Mouse (Mus musculus) testis, adult 2 months (tissue): ENCODE measurements around the gene Aldh1l1. TPM values are rescaled to one million over a fixed set of nuclear protein-coding genes. Genes with fewer than 3 reads are reported as not detected.

ENCODE experiments used
- H3K27ac ChIP-seq: fragments of 200-500 bp; 2 replicates; pipeline ENCODE4 v1.5.1; 2012; ENCODE audit warnings: low read depth, low read length; ENCODE audit not compliant: control insufficient read depth, insufficient read depth
- H3K27me3 ChIP-seq: fragments of 200-500 bp; 2 replicates; pipeline ENCODE4 v1.6.1; 2012; ENCODE audit warnings: mild to moderate bottlenecking, low read length, moderate library complexity; ENCODE audit not compliant: control insufficient read depth, insufficient read depth
- H3K36me3 ChIP-seq: fragments of 200-500 bp; 2 replicates; pipeline ENCODE4 v1.6.1; 2012; ENCODE audit warnings: mild to moderate bottlenecking, low read length; ENCODE audit not compliant: control insufficient read depth, insufficient read depth
- H3K4me1 ChIP-seq: fragments of 200-500 bp; 2 replicates; pipeline ENCODE4 v1.6.1; 2012; ENCODE audit warnings: low read length; ENCODE audit not compliant: control insufficient read depth, insufficient read depth
- H3K4me3 ChIP-seq: fragments of 200-500 bp; 2 replicates; pipeline ENCODE4 v1.5.1; 2012; ENCODE audit warnings: low read depth, mild to moderate bottlenecking, low read length, moderate library complexity, mixed read lengths; ENCODE audit not compliant: control insufficient read depth
- CTCF ChIP-seq: fragments of 200-500 bp; IDR thresholded peaks from 2 replicates; pipeline ENCODE4 v1.5.1; 2012; ENCODE audit warnings: low read depth, mild to moderate bottlenecking, inconsistent platforms, low read length, moderate library complexity; ENCODE audit not compliant: control insufficient read depth, insufficient read depth, insufficient replicate concordance
- POLR2A ChIP-seq: fragments of 200-500 bp; IDR thresholded peaks from 2 replicates; pipeline ENCODE4 v1.6.1; 2012; ENCODE audit warnings: low read depth, mild to moderate bottlenecking, inconsistent platforms, low read length, moderate library complexity; ENCODE audit not compliant: control insufficient read depth
- polyA plus RNA-seq: library from polyadenylated mRNA; depleted of rRNA; stranded (reverse); fragments of >200 nt; gene quantifications from 2 replicates; pipeline ENCODE4 v1.2.3, GENCODE M21; 2012

Gene Aldh1l1
- polyA plus RNA-seq, 1 experiment: 9.6 TPM

GRCm38 (mm10) chr6:90597592-90597991 is 111.4 kb downstream of the Aldh1l1 start:
- Histone ChIP-seq H3K36me3 (no peaks in the 10 kb centered on the region), H3K4me1 (no peaks in the 10 kb centered on the region; the same call in 1 of the 2 replicates), H3K27ac (no peak overlapping the region), H3K4me3 (peak overlapping the region; percentile 56), H3K27me3 (no peaks in the 10 kb centered on the region)
- TF ChIP-seq POLR2A (no peak), CTCF (no peak)

- H3K4me3 ChIP-seq: peak overlapping the region; percentile 82
- H3K27me3 ChIP-seq: no peaks in the 10 kb centered on the region
- no peak overlapping the region for H3K27ac ChIP-seq
- no peaks in the 10 kb centered on the region; the same call in 1 of the 2 replicates for H3K4me1 ChIP-seq
- TF ChIP-seq CTCF (no peak), POLR2A (no peak)
- no peaks in the 10 kb centered on the region for H3K36me3 ChIP-seq
These were observed 112.0 kb downstream of the Aldh1l1 start for GRCm38 (mm10) chr6:90598197-90598596.

GRCm38 (mm10) chr6:90600351-90600750 is 114.1 kb downstream of the Aldh1l1 start:
- H3K4me1 ChIP-seq: peaks cover 3% of the 10 kb centered on the region
- no peak overlapping the region for H3K27ac ChIP-seq
- H3K36me3 ChIP-seq: no peaks in the 10 kb centered on the region
- H3K27me3 ChIP-seq: no peaks in the 10 kb centered on the region
- H3K4me3 ChIP-seq: peak overlapping the region; percentile 56
- TF ChIP-seq CTCF (no peak), POLR2A (no peak; the same call in 1 of the 2 replicates)

- Histone ChIP-seq H3K27ac (no peak overlapping the region), H3K4me1 (peaks cover 6% of the 10 kb centered on the region), H3K4me3 (no peak overlapping the region), H3K27me3 (no peaks in the 10 kb centered on the region), H3K36me3 (no peaks in the 10 kb centered on the region)
- no peak for TF ChIP-seq POLR2A
- TF ChIP-seq CTCF: no peak
These were observed 115.5 kb downstream of the Aldh1l1 start for GRCm38 (mm10) chr6:90601736-90602135.

GRCm38 (mm10) chr6:90602304-90602703 is 116.1 kb downstream of the Aldh1l1 start:
- TF ChIP-seq CTCF (no peak), POLR2A (no peak)
- H3K4me3 ChIP-seq: no peak overlapping the region
- no peak overlapping the region for H3K27ac ChIP-seq
- H3K36me3 ChIP-seq: no peaks in the 10 kb centered on the region
- H3K4me1 ChIP-seq: peaks cover 6% of the 10 kb centered on the region
- no peaks in the 10 kb centered on the region for H3K27me3 ChIP-seq

GRCm38 (mm10) chr6:90603126-90603525 is 116.9 kb downstream of the Aldh1l1 start:
- TF ChIP-seq CTCF: no peak
- TF ChIP-seq POLR2A: no peak
- peaks cover 6% of the 10 kb centered on the region for H3K4me1 ChIP-seq
- no peaks in the 10 kb centered on the region for H3K36me3 ChIP-seq
- H3K4me3 ChIP-seq: peak overlapping the region; percentile 53
- no peak overlapping the region for H3K27ac ChIP-seq
- H3K27me3 ChIP-seq: no peaks in the 10 kb centered on the region

GRCm38 (mm10) chr6:90604130-90604529 is 117.9 kb downstream of the Aldh1l1 start:
- H3K27me3 ChIP-seq: no peaks in the 10 kb centered on the region
- H3K4me1 ChIP-seq: peaks cover 6% of the 10 kb centered on the region
- TF ChIP-seq POLR2A: no peak
- TF ChIP-seq CTCF: no peak
- peak overlapping the region; percentile 69 for H3K4me3 ChIP-seq
- no peaks in the 10 kb centered on the region for H3K36me3 ChIP-seq
- 0 out of 2 replicates have a peak overlapping the region, but pooled peaks have one; percentile 33 for H3K27ac ChIP-seq
